Mouse (Mus musculus) megakaryocyte, embryonic 14.5 days (primary cell): ENCODE measurements around the gene Cuedc2. TPM values are rescaled to one million over a fixed set of nuclear protein-coding genes. Genes with fewer than 3 reads are reported as not detected.

Experiments
- H3K27me3 ChIP-seq: replicated peaks from 2 replicates; pipeline ENCODE3; 2012; ENCODE audit warnings: inconsistent platforms
- H3K36me3 ChIP-seq: replicated peaks from 2 replicates; pipeline ENCODE3; 2012; ENCODE audit warnings: low read length, inconsistent platforms, mixed read lengths
- H3K4me1 ChIP-seq: 2 replicates; pipeline ENCODE4 v1.6.1; 2012; ENCODE audit warnings: inconsistent platforms
- H3K4me3 ChIP-seq: replicated peaks from 2 replicates; pipeline ENCODE3; 2012; ENCODE audit warnings: moderate library complexity, mild to moderate bottlenecking, inconsistent platforms
- H3K9me3 ChIP-seq: 2 replicates; pipeline ENCODE4 v1.6.1; 2012; ENCODE audit warnings: inconsistent platforms
- FLI1 ChIP-seq: IDR thresholded peaks from 2 replicates; pipeline ENCODE4 v1.6.1; 2012; ENCODE audit warnings: low read length, inconsistent platforms, mixed read lengths
- GATA1 ChIP-seq: IDR thresholded peaks from 3 replicates; pipeline ENCODE4 v1.6.1; 2012; ENCODE audit warnings: mixed read lengths, low read length, inconsistent platforms, borderline replicate concordance
- polyA plus RNA-seq: library from polyadenylated mRNA; stranded (reverse); fragments of >175 nt; gene quantifications from 2 replicates; pipeline ENCODE4 v1.2.3, GENCODE M21; 2012; ENCODE audit warnings: low replicate concordance; ENCODE audit not compliant: insufficient read depth

Gene Cuedc2
- polyA plus RNA-seq, 1 experiment, result 126 TPM

GRCm38 (mm10) chr19:46308303-46308702, 30.2 kb downstream of the Cuedc2 start:
- Histone ChIP-seq H3K36me3 (peaks cover 62% of the 10 kb centered on the region), H3K4me1 (peaks cover 43% of the 10 kb centered on the region), H3K27me3 (peaks cover 31% of the 10 kb centered on the region), H3K4me3 (peak overlapping the region; percentile 86), H3K9me3 (no peaks in the 10 kb centered on the region)
- TF ChIP-seq FLI1 (no peak), GATA1 (no peak)

DNA sequence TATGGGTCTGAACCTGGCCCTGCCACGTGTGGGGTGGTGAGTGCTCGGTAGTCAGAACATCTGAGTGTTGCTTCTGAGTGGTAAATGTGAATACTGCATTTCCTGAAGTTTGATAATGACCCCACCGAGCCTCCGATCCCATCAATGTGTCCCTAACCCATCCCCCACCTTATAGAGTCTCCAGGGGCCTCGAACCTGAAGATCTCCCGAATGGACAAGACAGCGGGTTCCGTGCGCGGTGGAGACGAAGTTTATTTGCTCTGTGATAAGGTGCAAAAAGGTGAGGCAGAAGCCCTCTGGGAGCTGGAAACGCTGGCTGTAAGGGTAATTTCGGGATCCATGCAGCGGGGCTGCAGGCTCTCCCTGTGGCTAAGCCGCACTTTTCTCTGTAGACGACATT, 30.7 kb downstream of the Cuedc2 start:
- Histone ChIP-seq H3K36me3 (peaks cover 57% of the 10 kb centered on the region), H3K4me1 (peaks cover 46% of the 10 kb centered on the region), H3K9me3 (no peaks in the 10 kb centered on the region), H3K27me3 (peaks cover 30% of the 10 kb centered on the region), H3K4me3 (peak overlapping the region; percentile 86)
- TF ChIP-seq GATA1, result no peak
- TF ChIP-seq FLI1, result no peak

GRCm38 (mm10) chr19:46306751-46307289, 31.7 kb downstream of the Cuedc2 start:
- Histone ChIP-seq H3K4me3 (peak overlapping the region; percentile 100), H3K36me3 (peaks cover 49% of the 10 kb centered on the region), H3K27me3 (peaks cover 28% of the 10 kb centered on the region), H3K4me1 (peaks cover 51% of the 10 kb centered on the region), H3K9me3 (no peaks in the 10 kb centered on the region)
- TF ChIP-seq FLI1 (no peak), GATA1 (no peak)

- Histone ChIP-seq H3K27me3 (peaks cover 28% of the 10 kb centered on the region), H3K9me3 (no peaks in the 10 kb centered on the region), H3K4me3 (peak overlapping the region; percentile 100), H3K36me3 (peaks cover 43% of the 10 kb centered on the region), H3K4me1 (peaks cover 51% of the 10 kb centered on the region)
- no peak for TF ChIP-seq GATA1
- TF ChIP-seq FLI1, result no peak
Observed at GRCm38 (mm10) chr19:46306268-46306610, 32.3 kb downstream of the Cuedc2 start.

- peaks cover 26% of the 10 kb centered on the region for H3K27me3 ChIP-seq
- peaks cover 51% of the 10 kb centered on the region for H3K4me1 ChIP-seq
- H3K4me3 ChIP-seq, result peak overlapping the region; percentile 100
- H3K9me3 ChIP-seq, result no peaks in the 10 kb centered on the region
- TF ChIP-seq GATA1 (no peak), FLI1 (no peak)
- H3K36me3 ChIP-seq, result peaks cover 37% of the 10 kb centered on the region
Observed at GRCm38 (mm10) chr19:46305432-46306267, 32.9 kb downstream of the Cuedc2 start.

GRCm38 (mm10) chr19:46304908-46305333, 33.6 kb downstream of the Cuedc2 start:
- no peaks in the 10 kb centered on the region for H3K9me3 ChIP-seq
- peaks cover 51% of the 10 kb centered on the region for H3K4me1 ChIP-seq
- peak overlapping the region; percentile 100 for H3K4me3 ChIP-seq
- peaks cover 30% of the 10 kb centered on the region for H3K36me3 ChIP-seq
- TF ChIP-seq GATA1, result no peak
- no peak for TF ChIP-seq FLI1
- peaks cover 27% of the 10 kb centered on the region for H3K27me3 ChIP-seq

DNA sequence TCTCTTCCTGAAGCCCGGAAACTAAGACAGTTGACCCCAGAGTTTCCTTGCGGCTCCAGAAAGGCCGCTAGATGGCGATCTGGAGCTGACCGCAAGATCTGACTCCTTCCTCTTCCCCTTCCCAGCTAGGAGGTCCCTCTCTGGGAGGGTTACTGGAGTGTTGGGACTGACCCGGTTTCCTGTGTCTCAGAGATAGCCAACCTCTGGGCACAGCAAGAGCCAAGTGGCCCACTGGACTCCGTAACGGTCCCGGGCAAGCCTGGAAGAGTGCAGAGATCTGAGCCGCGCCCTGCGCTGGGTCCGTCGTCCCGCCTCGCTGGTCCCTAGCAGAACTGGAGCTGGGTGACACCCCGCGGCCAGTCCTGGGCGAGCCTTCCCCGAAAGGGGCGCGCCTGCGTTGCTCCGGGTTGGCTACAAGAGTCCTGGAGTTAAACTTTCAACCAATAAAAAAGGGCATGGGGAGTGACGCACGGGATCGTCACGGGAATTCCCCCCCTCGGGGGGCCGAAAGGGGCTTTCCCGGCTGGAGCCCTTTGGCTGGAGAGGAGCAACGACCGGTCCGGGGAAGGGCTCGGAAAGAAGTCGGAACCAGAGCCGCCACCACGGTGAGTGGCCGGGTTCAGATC, 34.2 kb downstream of the Cuedc2 start, which contains the start of gene Nfkb2:
Gene Nfkb2 (plus strand): TSS at position 105 of the 626 bp plus-strand sequence.
- Histone ChIP-seq H3K9me3 (no peaks in the 10 kb centered on the region), H3K27me3 (peaks cover 23% of the 10 kb centered on the region), H3K4me1 (peaks cover 46% of the 10 kb centered on the region), H3K36me3 (peaks cover 24% of the 10 kb centered on the region), H3K4me3 (peak within 1 kb of the TSS; percentile 100)
- no peak for TF ChIP-seq GATA1
- no peak for TF ChIP-seq FLI1

DNA sequence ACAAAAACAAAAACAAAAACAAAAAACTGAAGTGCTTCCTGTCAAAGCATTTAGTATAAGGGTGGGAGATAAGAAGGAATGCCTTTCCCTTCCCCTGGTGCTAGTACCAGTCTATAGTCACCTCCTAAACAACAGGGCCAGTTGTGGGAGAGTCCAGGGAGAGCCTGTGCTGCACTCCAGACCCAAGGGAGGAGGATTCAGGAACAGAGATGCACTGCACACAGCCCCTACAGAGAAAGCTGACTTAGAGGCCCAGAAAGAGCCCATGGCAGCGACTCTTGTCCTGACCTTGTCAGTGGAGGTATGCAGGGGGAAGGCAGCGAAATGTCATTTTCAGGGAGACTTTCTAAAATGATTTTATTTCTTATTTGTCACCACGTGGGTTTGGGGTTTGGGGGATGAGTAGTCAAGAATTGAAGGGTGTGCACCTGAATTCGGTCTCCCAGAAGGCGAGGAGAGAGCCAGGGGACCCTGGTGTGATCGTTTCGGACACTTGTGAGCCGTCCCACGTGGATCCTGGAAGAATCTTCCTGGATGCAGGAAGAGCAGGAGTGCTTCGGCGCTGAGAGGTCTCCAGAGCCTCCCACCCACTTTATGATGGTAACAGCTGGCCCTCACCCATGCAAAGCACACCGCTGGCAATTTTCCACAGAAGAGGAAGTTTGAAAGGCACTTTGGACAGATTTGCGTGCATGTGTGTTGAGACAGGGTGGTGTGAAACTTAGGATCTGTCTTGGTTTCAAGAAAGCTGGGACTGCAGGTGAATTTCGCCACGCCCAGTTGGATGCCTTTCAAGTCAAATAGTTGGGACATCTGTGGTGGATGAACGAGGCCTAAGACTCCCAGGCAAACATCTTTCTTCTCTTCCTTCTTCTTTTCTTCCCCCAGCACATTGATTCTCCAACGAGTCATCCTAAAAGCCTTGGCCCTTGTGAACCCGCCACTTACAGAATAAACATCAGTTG, 35.0 kb downstream of the Cuedc2 start:
- Histone ChIP-seq H3K4me3 (peak overlapping the region; percentile 100), H3K27me3 (peaks cover 22% of the 10 kb centered on the region), H3K36me3 (peaks cover 19% of the 10 kb centered on the region), H3K4me1 (peaks cover 38% of the 10 kb centered on the region), H3K9me3 (no peaks in the 10 kb centered on the region)
- TF ChIP-seq FLI1 (no peak), GATA1 (no peak)

DNA sequence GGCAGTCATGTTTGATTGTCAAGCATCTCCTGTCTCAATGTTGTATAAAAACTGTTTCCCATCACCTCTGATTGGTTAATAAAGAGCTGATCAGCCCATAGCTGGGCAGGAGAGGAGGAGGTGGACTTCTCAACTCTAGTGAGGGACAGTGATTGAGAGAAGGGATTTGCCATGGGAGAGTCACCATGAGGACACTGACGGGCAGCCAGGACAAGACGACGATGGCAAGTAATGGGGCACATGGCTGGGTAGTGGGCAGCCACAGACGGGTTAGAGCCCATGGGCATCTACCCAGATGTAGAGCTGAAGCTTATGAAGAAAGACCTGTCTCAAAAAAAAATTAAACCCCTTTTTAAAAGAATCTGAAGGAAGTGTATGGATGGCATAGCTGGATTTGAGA, 36.0 kb downstream of the Cuedc2 start:
- peak overlapping the region; percentile 79 for H3K4me3 ChIP-seq
- no peaks in the 10 kb centered on the region for H3K9me3 ChIP-seq
- H3K36me3 ChIP-seq, result peaks cover 10% of the 10 kb centered on the region
- TF ChIP-seq FLI1 (no peak), GATA1 (no peak)
- H3K4me1 ChIP-seq, result peaks cover 33% of the 10 kb centered on the region
- H3K27me3 ChIP-seq, result peaks cover 20% of the 10 kb centered on the region
